Mouse (Mus musculus) E14TG2a.4 (cell line): ENCODE measurements at regions not wholly inside any gene's neighbourhood (a gene's known extent, or its start where the extent isn't known, plus 50 kb on each side); places are given as distances from the start of the nearest gene placed in this dataset.

ENCODE experiments used
- CTCF ChIP-seq: conservative IDR thresholded peaks from 2 replicates; pipeline ENCODE4 v1.5.1; 2014; ENCODE audit warnings: low read length
- NANOG ChIP-seq: IDR thresholded peaks from 2 replicates; pipeline ENCODE4 v1.6.1; 2014; ENCODE audit warnings: borderline replicate concordance, low read length, mixed read lengths
- POU5F1 ChIP-seq: IDR thresholded peaks from 2 replicates; pipeline ENCODE4 v1.6.1; 2014; ENCODE audit warnings: low read length, borderline replicate concordance

DNA sequence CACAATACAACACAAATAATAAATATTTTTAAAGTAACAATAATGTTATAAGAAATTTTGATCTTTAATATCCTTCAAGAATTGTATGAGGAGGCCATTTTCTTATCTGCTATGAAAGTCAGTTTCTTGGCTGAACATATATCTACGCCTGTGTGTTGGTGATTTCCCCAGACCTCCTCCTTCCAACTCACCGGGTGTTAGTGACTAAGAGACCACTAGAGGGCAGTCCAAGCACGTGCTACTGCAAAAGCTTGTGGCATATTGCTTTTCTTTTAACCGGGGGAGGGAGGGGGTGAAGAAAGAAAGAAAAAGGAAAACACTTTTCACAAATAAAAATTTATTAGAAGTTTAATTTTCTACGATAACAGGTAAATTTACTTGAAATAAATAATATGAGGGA, 333.3 kb downstream of the Trim52 start:
- peak; percentile 62 for TF ChIP-seq CTCF
- TF ChIP-seq POU5F1, result no peak
- no peak for TF ChIP-seq NANOG
